Comparison of ENCODE assay signal across 23 mouse cellular contexts in the genomic region with DNA sequence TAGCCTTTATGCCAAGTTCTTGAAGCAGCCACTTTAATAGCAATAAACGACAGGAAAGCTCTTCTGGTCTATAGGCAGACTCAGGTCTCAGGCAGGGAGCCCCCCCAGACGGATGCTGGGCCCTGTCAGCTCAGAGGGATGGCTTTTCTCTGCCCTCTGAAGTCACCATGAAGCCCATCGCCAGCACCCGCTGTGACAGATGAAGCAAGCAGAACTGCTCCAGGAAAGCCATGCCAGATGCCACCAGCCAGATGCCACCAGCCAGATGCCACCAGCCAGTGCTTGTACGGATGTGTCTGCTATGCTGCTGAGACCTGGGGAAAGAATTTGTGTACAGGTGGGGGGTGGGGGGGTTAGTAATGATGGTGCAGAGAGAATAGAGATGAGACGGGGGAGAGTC. TPM values are rescaled to one million over a fixed set of nuclear protein-coding genes. Genes with fewer than 3 reads are reported as not detected.
A peak's percentile ranks its signal among the peaks of the same experiment; 100 is the strongest.
DNase-seq lines count a peak whose midpoint lies in the region; ATAC-seq lines count a peak whose summit lies in the region.
"Had no signal": no experiment of that assay in that cellular context is flagged by ENCODE, and none has a peak within 500 bp of the region (broad histone marks: within the 10 kb centered on the region; RNA-seq: fewer than 3 reads in every experiment).

No protein-coding gene starts in this region.

- H3K27me3 ChIP-seq in hindbrain, embryonic 16.5 days (replicated peaks; ENCODE audit: control insufficient read depth, insufficient read depth, low read length): no peaks in the 10 kb centered on the region
- no peaks in the 10 kb centered on the region for H3K27me3 ChIP-seq in hindbrain, embryonic 13.5 days
- H3K27me3 ChIP-seq in lung, embryonic 15.5 days: no peaks in the 10 kb centered on the region
- H3K27me3 ChIP-seq: forebrain, embryonic 13.5 days; heart, embryonic 15.5 days; Patski had no signal

- H3K4me2 ChIP-seq in hindbrain, embryonic 16.5 days (ENCODE audit: low read length): no peak overlapping the region
- H3K4me2 ChIP-seq in hindbrain, embryonic 13.5 days: no peak overlapping the region
- no peak overlapping the region for H3K4me2 ChIP-seq in lung, embryonic 15.5 days
- H3K4me2 ChIP-seq: forebrain, embryonic 13.5 days; heart, embryonic 11.5 days; heart, embryonic 15.5 days had no signal

- H3K9me3 ChIP-seq in hindbrain, embryonic 16.5 days (ENCODE audit: control insufficient read depth, low read length): no peaks in the 10 kb centered on the region
- no peaks in the 10 kb centered on the region for H3K9me3 ChIP-seq in hindbrain, embryonic 13.5 days
- H3K9me3 ChIP-seq in lung, embryonic 15.5 days: no peaks in the 10 kb centered on the region
- H3K9me3 ChIP-seq: embryonic facial prominence, embryonic 10.5 days; forebrain, embryonic 13.5 days; heart, embryonic 15.5 days had no signal

- no peaks in the 10 kb centered on the region for H3K4me1 ChIP-seq in hindbrain, embryonic 16.5 days (ENCODE audit: control insufficient read depth, insufficient read depth, low read depth, low read length)
- H3K4me1 ChIP-seq in hindbrain, embryonic 13.5 days (replicated peaks): peaks cover 10% of the 10 kb centered on the region; the same call in 1 of the 2 replicates
- H3K4me1 ChIP-seq in lung, embryonic 15.5 days: peaks cover 6% of the 10 kb centered on the region

- H3K27ac ChIP-seq in hindbrain, embryonic 16.5 days (ENCODE audit: low read depth, low read length): no peak overlapping the region
- no peak overlapping the region for H3K27ac ChIP-seq in hindbrain, embryonic 13.5 days
- H3K27ac ChIP-seq in lung, embryonic 15.5 days: 0 out of 2 replicates have a peak overlapping the region, but pooled peaks have one; percentile 15
- H3K27ac ChIP-seq: embryonic facial prominence, embryonic 10.5 days; forebrain, embryonic 13.5 days; heart, adult 2 months; heart, embryonic 15.5 days had no signal

- 55% methylated on average over 6 of the region's 6 CpGs for WGBS in hindbrain, embryonic 16.5 days
- 61% methylated on average over 6 of the region's 6 CpGs for whole genome bisulfite sequencing in hindbrain, embryonic 13.5 days
- WGBS in lung, embryonic 15.5 days: 45% methylated on average over 6 of the region's 6 CpGs

- peak; percentile 51 to 77 for DNase-seq in cerebellum, postnatal 14 days
- no peak for DNase-seq in cerebellum, postnatal 25 days
- no peak for DNase-seq in lung, postnatal 10 days
- peak; percentile 52 for DNase-seq in MN1 (ENCODE audit: low spot score)
- DNase-seq: adrenal gland, postnatal 14 days; cerebellum, adult 11-12 months; cerebellum, adult 9-11 months; forebrain, postnatal 0 days; gastrocnemius, postnatal 14 days; heart, adult 2 months; heart, postnatal 14 days had no signal

- no peak overlapping the region for H3K4me3 ChIP-seq in hindbrain, embryonic 16.5 days (ENCODE audit: low read length)
- no peak overlapping the region for H3K4me3 ChIP-seq in hindbrain, embryonic 13.5 days
- H3K4me3 ChIP-seq in lung, embryonic 15.5 days: no peak overlapping the region
- H3K4me3 ChIP-seq: embryonic facial prominence, embryonic 10.5 days; forebrain, embryonic 13.5 days; heart, adult 2 months; heart, embryonic 15.5 days had no signal

- ATAC-seq in hindbrain, embryonic 16.5 days: peak; percentile 52
- ATAC-seq in hindbrain, embryonic 13.5 days (ENCODE audit: low FRiP score): no peak
- no peak for ATAC-seq in lung, embryonic 15.5 days (ENCODE audit: borderline replicate concordance, extremely low read depth, low FRiP score, low TSS enrichment)
- ATAC-seq: activated CD4-positive, CD25-positive, alpha-beta regulatory T cell, adult 4 months; forebrain, embryonic 13.5 days; forebrain, postnatal 0 days had no signal

- no peaks in the 10 kb centered on the region for H3K36me3 ChIP-seq in hindbrain, embryonic 16.5 days (ENCODE audit: control insufficient read depth, insufficient read depth, low read length)
- no peaks in the 10 kb centered on the region for H3K36me3 ChIP-seq in hindbrain, embryonic 13.5 days
- H3K36me3 ChIP-seq in lung, embryonic 15.5 days: no peaks in the 10 kb centered on the region
- H3K36me3 ChIP-seq: embryonic facial prominence, embryonic 10.5 days; heart, embryonic 15.5 days had no signal

- H3K9ac ChIP-seq in hindbrain, embryonic 16.5 days (ENCODE audit: low read depth, low read length): no peak overlapping the region
- H3K9ac ChIP-seq in hindbrain, embryonic 13.5 days: no peak overlapping the region
- no peak overlapping the region for H3K9ac ChIP-seq in lung, embryonic 15.5 days
- H3K9ac ChIP-seq: forebrain, embryonic 13.5 days; forebrain, postnatal 0 days; heart, embryonic 15.5 days had no signal

RNA-seq across cellular contexts. Expression of gene Cox7a2l, which starts 56.0 kb away (rescaled TPM):
- polyA plus RNA-seq in hindbrain, embryonic 16.5 days (2015; fragmentation: Nextera tagmentation; extraction: Ambion mirVana): 197 and 227 TPM in 2 replicates
- 188 and 192 TPM in 2 replicates for polyA plus RNA-seq in hindbrain, embryonic 13.5 days (2015; fragmentation: Nextera tagmentation; extraction: Ambion mirVana)
- 165 and 172 TPM in 2 replicates for polyA plus RNA-seq in lung, embryonic 15.5 days (2015; fragmentation: Nextera tagmentation; extraction: Ambion mirVana)

RNA-seq across cellular contexts. Expression of gene Kcng3, which starts 58.6 kb away (rescaled TPM):
- not detected in 2 replicates for polyA plus RNA-seq in hindbrain, embryonic 16.5 days (2015; fragmentation: Nextera tagmentation; extraction: Ambion mirVana)
- 0.08 TPM in 1 of 2 replicates, not detected in the other for polyA plus RNA-seq in hindbrain, embryonic 13.5 days (2015; fragmentation: Nextera tagmentation; extraction: Ambion mirVana)
- polyA plus RNA-seq in lung, embryonic 15.5 days (2015; fragmentation: Nextera tagmentation; extraction: Ambion mirVana): not detected in 2 replicates
- polyA plus RNA-seq: C2C12; embryonic facial prominence, embryonic 10.5 days; embryonic facial prominence, embryonic 14.5 days; forebrain, embryonic 13.5 days; heart, embryonic 11.5 days; heart, embryonic 15.5 days; intestine, embryonic 14.5 days; Patski had no signal

Comparison
In these comparisons a context has a peak if more than half of its experiments do, and no peak if none do; other contexts are left out.
1. DNase-seq: peak in cerebellum, postnatal 14 days (2 of 2) and MN1 (single experiment); none in cerebellum, postnatal 25 days (0 of 2) and lung, postnatal 10 days (single experiment).